Mouse (Mus musculus) B cell, adult (primary cell): ENCODE results near the gene 4932415D10Rik. TPM values are rescaled to one million over a fixed set of nuclear protein-coding genes. Genes with fewer than 3 reads are reported as not detected.

ENCODE experiments used
- total RNA-seq: library from RNA; stranded (reverse); gene quantifications from 4 replicates; pipeline ENCODE4 v1.2.4, GENCODE M21; 2023; ENCODE audit not compliant: inconsistent age

The 4932415D10Rik gene
- not detected in 4 replicates for total RNA-seq

GRCm38 (mm10) chr10:82316482-82316881 is at the start of gene 4932415D10Rik:
Gene 4932415D10Rik (minus strand): TSS chr10:82316582.

GRCm38 (mm10) chr10:82354083-82355010 is 38.0 kb upstream of the 4932415D10Rik start, which contains the start of gene Gm4924:
Gene Gm4924 (plus strand): TSS chr10:82354255.

GRCm38 (mm10) chr10:82240742-82241400 is 75.5 kb downstream of the 4932415D10Rik start, which contains the start of gene Zfp938:
Gene Zfp938 (minus strand): TSS chr10:82241280.

Other genes with a start within 250 kb of the 4932415D10Rik start
- gene BC024063, start 233.2 kb downstream of the 4932415D10Rik start, total RNA-seq, result 9.3 to 11.8 TPM (median 9.9 TPM) in 4 replicates
- gene AU041133, start 188.6 kb downstream of the 4932415D10Rik start, total RNA-seq, result 7.3 to 11.9 TPM (median 8.0 TPM) in 4 replicates
- 3.5 to 4.9 TPM (median 4.1 TPM) in 4 replicates for gene Zfp938, start 75.3 kb downstream of the 4932415D10Rik start, total RNA-seq
- gene Gm4924, start 37.7 kb upstream of the 4932415D10Rik start, total RNA-seq, result 6.1 to 7.1 TPM (median 6.4 TPM) in 4 replicates
- gene Gm1553, start 176.0 kb upstream of the 4932415D10Rik start, total RNA-seq, result not detected in 4 replicates